Mouse (Mus musculus) CH12.LX (cell line): ENCODE measurements around the gene Celf2. TPM values are rescaled to one million over a fixed set of nuclear protein-coding genes. Genes with fewer than 3 reads are reported as not detected.
A peak's percentile ranks its signal among the peaks of the same experiment; 100 is the strongest.

Experiments used
- DNase-seq: peaks from one replicate; pipeline ENCODE4 v3.0.0-alpha.2; 2013; ENCODE audit errors: extremely low read depth
- H3K27ac ChIP-seq: 2 replicates; pipeline ENCODE4 v1.5.1; 2012; ENCODE audit warnings: low read depth, mild to moderate bottlenecking, control low read depth, moderate library complexity; ENCODE audit not compliant: insufficient read depth
- H3K27me3 ChIP-seq: replicated peaks from 2 replicates; pipeline ENCODE3; 2012; ENCODE audit warnings: inconsistent platforms
- H3K36me3 ChIP-seq, 2 experiments: replicated peaks in 1 of 2; 2 replicates each; pipeline versions ENCODE3 to v1.6.1; 2012; ENCODE audit warnings: inconsistent platforms in 1 of 2, low read length in 1 of 2, mild to moderate bottlenecking in 1 of 2, mixed read lengths in 1 of 2, moderate library complexity in 1 of 2; ENCODE audit not compliant: control insufficient read depth in 1 of 2, insufficient read depth in 1 of 2
- H3K4me1 ChIP-seq, 2 experiments: 2 replicates each; pipeline ENCODE4 v1.6.1; 2012; ENCODE audit warnings: inconsistent platforms in 1 of 2, moderate library complexity in 1 of 2; ENCODE audit not compliant: insufficient read depth in 2 of 2, control insufficient read depth in 1 of 2
- H3K4me2 ChIP-seq: 2 replicates; pipeline ENCODE4 v1.6.1; 2012; ENCODE audit warnings: low read depth, mild to moderate bottlenecking, control low read depth; ENCODE audit not compliant: poor library complexity, insufficient read depth, severe bottlenecking
- H3K4me3 ChIP-seq, 3 experiments: fragments of 150-350 bp in 1 of 3; sonication (generic) in 1 of 3; replicated peaks in 1 of 3; 2 replicates each; pipeline versions ENCODE3 to v1.5.1; 2011 to 2012; ENCODE audit warnings: low read depth in 2 of 3, low read length in 2 of 3, mild to moderate bottlenecking in 2 of 3, moderate library complexity in 2 of 3, control low read depth in 1 of 3, improper control_type of control experiment in 1 of 3, inconsistent platforms in 1 of 3, mixed read lengths in 1 of 3; ENCODE audit not compliant: poor library complexity in 1 of 3
- H3K79me2 ChIP-seq: replicated peaks from 2 replicates; pipeline ENCODE4 v1.6.1; 2012; ENCODE audit warnings: mild to moderate bottlenecking, moderate library complexity; ENCODE audit not compliant: control insufficient read depth, poor library complexity, insufficient read depth, severe bottlenecking; ENCODE audit errors: extremely low read depth
- H3K9ac ChIP-seq: 2 replicates; pipeline ENCODE4 v1.6.1; 2012; ENCODE audit warnings: low read depth, mild to moderate bottlenecking, control low read depth, moderate library complexity; ENCODE audit not compliant: insufficient read depth
- H3K9me3 ChIP-seq: replicated peaks from 2 replicates; pipeline ENCODE3; 2012; ENCODE audit warnings: low read length, inconsistent platforms, mixed read lengths
- BHLHE40 ChIP-seq: IDR thresholded peaks from 2 replicates; pipeline ENCODE4 v1.6.1; 2011; ENCODE audit warnings: mild to moderate bottlenecking, low read depth, low read length, improper control_type of control experiment
- CTCF ChIP-seq, 2 experiments: IDR thresholded peaks in 1 of 2; conservative IDR thresholded peaks in 1 of 2; 2 replicates each; pipeline ENCODE4 v1.5.1; 2011 to 2012; ENCODE audit warnings: low read depth in 2 of 2, low read length in 2 of 2, improper control_type of control experiment in 1 of 2, inconsistent platforms in 1 of 2, mild to moderate bottlenecking in 1 of 2, moderate library complexity in 1 of 2
- ELF1 ChIP-seq: IDR thresholded peaks from 2 replicates; pipeline ENCODE4 v1.6.1; 2014; ENCODE audit warnings: low read depth, mild to moderate bottlenecking, inconsistent platforms, low read length, improper control_type of control experiment
- EP300 ChIP-seq: IDR thresholded peaks from 2 replicates; pipeline ENCODE4 v1.6.1; 2011; ENCODE audit warnings: low read length, improper control_type of control experiment
- ETS1 ChIP-seq: conservative IDR thresholded peaks from 2 replicates; pipeline ENCODE4 v1.6.1; 2012; ENCODE audit warnings: low read depth, mild to moderate bottlenecking, inconsistent platforms, low read length, improper control_type of control experiment, moderate library complexity
- IRF4 ChIP-seq: IDR thresholded peaks from 2 replicates; pipeline ENCODE4 v1.6.1; 2014; ENCODE audit warnings: low read depth, mild to moderate bottlenecking, inconsistent platforms, low read length, improper control_type of control experiment
- JUN ChIP-seq: IDR thresholded peaks from 2 replicates; pipeline ENCODE4 v1.6.1; 2011; ENCODE audit warnings: low read depth, mild to moderate bottlenecking, low read length, improper control_type of control experiment, moderate library complexity; ENCODE audit not compliant: insufficient read depth
- KAT2A ChIP-seq: IDR thresholded peaks from 2 replicates; pipeline ENCODE4 v1.6.1; 2012; ENCODE audit warnings: low read length, improper control_type of control experiment, inconsistent platforms; ENCODE audit not compliant: insufficient replicate concordance
- MAFK ChIP-seq: IDR thresholded peaks from 2 replicates; pipeline ENCODE4 v1.6.1; 2011; ENCODE audit warnings: low read length, improper control_type of control experiment; ENCODE audit not compliant: insufficient replicate concordance
- MAX ChIP-seq: IDR thresholded peaks from 2 replicates; pipeline ENCODE4 v1.6.1; 2011; ENCODE audit warnings: low read length, improper control_type of control experiment
- MAZ ChIP-seq: IDR thresholded peaks from 2 replicates; pipeline ENCODE4 v1.6.1; 2012; ENCODE audit warnings: low read depth, mild to moderate bottlenecking, inconsistent platforms, low read length, improper control_type of control experiment, moderate library complexity
- MEF2A ChIP-seq: IDR thresholded peaks from 2 replicates; pipeline ENCODE4 v1.6.1; 2014; ENCODE audit warnings: low read depth, mild to moderate bottlenecking, inconsistent platforms, low read length, improper control_type of control experiment, borderline replicate concordance
- NRF1 ChIP-seq: IDR thresholded peaks from 2 replicates; pipeline ENCODE4 v1.6.1; 2014; ENCODE audit warnings: low read depth, mild to moderate bottlenecking, inconsistent platforms, low read length, improper control_type of control experiment, moderate library complexity
- PAX5 ChIP-seq: IDR thresholded peaks from 2 replicates; pipeline ENCODE4 v1.6.1; 2012; ENCODE audit warnings: low read length, inconsistent platforms, mixed read lengths
- POLR2A ChIP-seq: IDR thresholded peaks from 2 replicates; pipeline ENCODE4 v1.6.1; 2011; ENCODE audit warnings: low read depth, mild to moderate bottlenecking, improper control_type of control experiment, low read length
- TBP ChIP-seq: conservative IDR thresholded peaks from 2 replicates; pipeline ENCODE4 v1.6.1; 2011; ENCODE audit warnings: low read depth, low read length, improper control_type of control experiment
- TCF12 ChIP-seq: IDR thresholded peaks from 2 replicates; pipeline ENCODE4 v1.6.1; 2014; ENCODE audit warnings: low read depth, mild to moderate bottlenecking, inconsistent platforms, low read length, improper control_type of control experiment
- ZNF384 ChIP-seq: IDR thresholded peaks from 2 replicates; pipeline ENCODE4 v1.6.1; 2012; ENCODE audit warnings: low read depth, low read length, improper control_type of control experiment, inconsistent platforms
- dilution Hi-C: fragments of 300-500 bp; cut with MboI; formaldehyde crosslinking; loops from 2 replicates; pipeline ENCODE4 v1.14.3; 2020; ENCODE audit warnings: low sequenced_read_pairs; ENCODE audit not compliant: extremely low pct_unique_long_range_greater_than_20kb, extremely low pct_ligation_motif_present
- in situ Hi-C: fragments of 300-500 bp; cut with MboI; formaldehyde crosslinking; loops from 3 replicates; pipeline ENCODE4 v1.14.3; 2019; ENCODE audit warnings: low sequenced_read_pairs, low pct_ligation_motif_present, low pct_unique_long_range_greater_than_20kb, mixed read lengths
- polyA plus RNA-seq: library from polyadenylated mRNA; unstranded; fragments of >175 nt; gene quantifications from 2 replicates; pipeline ENCODE4 v1.2.1, GENCODE M21; 2012; ENCODE audit warnings: low read depth; ENCODE audit not compliant: insufficient read length
- total RNA-seq, 2 experiments: library from RNA; depleted of rRNA; stranded (reverse); fragments of 300-350 nt in 1 of 2; fragments of >200 nt in 1 of 2; gene quantifications; 2 replicates each; pipeline ENCODE4 v1.2.3; 2012 to 2014

Gene Celf2
- total and polyA plus RNA-seq, 3 experiments: 51.0 to 143 (median 103) TPM

- Histone ChIP-seq H3K36me3 (no peaks in the 10 kb centered on the region), H3K9me3 (no peaks in the 10 kb centered on the region), H3K27me3 (no peaks in the 10 kb centered on the region), H3K79me2 (no peaks in the 10 kb centered on the region), H3K4me2 (no peak overlapping the region), H3K4me3 (no peak overlapping the region), H3K9ac (no peak overlapping the region), H3K27ac (no peak overlapping the region), H3K4me1 (peaks cover 0 to 14% of the 10 kb centered on the region in 2 experiments; a peak in 2 of 4 replicates)
- peak; percentile 72 for DNase-seq
- dilution Hi-C loops (no loop called here), in situ Hi-C loops (no loop called here)
- TF ChIP-seq EP300: peak; percentile 50; the same call in 1 of the 2 replicates
- no peak for TF ChIP-seq ZNF384
- TF ChIP-seq IRF4: no peak
- no peak for TF ChIP-seq TCF12
- peak; percentile 47; the same call in 1 of the 2 replicates for TF ChIP-seq ETS1
- no peak for TF ChIP-seq CTCF (conservative IDR thresholded peaks at IDR 0.05 in 1 of 2, IDR thresholded peaks at IDR 0.05 in 1 of 2; ENCODE audit: low read depth in 2 of 2, low read length in 2 of 2)
- TF ChIP-seq TBP: no peak
- no peak for TF ChIP-seq KAT2A
- TF ChIP-seq MAX: no peak
- no peak for TF ChIP-seq ELF1
- TF ChIP-seq BHLHE40: no peak
- TF ChIP-seq MEF2A: no peak
Measured at GRCm38 (mm10) chr2:7013126-7013525, 496.2 kb downstream of the Celf2 start.

- Histone ChIP-seq H3K9me3 (no peaks in the 10 kb centered on the region), H3K4me1 (peaks cover 0 to 4% of the 10 kb centered on the region in 2 experiments; a peak in 2 of 4 replicates), H3K36me3 (no peaks in the 10 kb centered on the region), H3K27me3 (no peaks in the 10 kb centered on the region), H3K9ac (no peak overlapping the region), H3K27ac (no peak overlapping the region), H3K4me3 (no peak overlapping the region), H3K79me2 (no peaks in the 10 kb centered on the region), H3K4me2 (no peak overlapping the region)
- TF ChIP-seq POLR2A (no peak), PAX5 (no peak), JUN (no peak), MAFK (no peak), NRF1 (no peak), MAZ (no peak), BHLHE40 (no peak)
- in situ Hi-C loops: no loop called here
- dilution Hi-C loops: no loop called here
- DNase-seq: no peak
Measured at GRCm38 (mm10) chr2:7006816-7007215, 502.5 kb downstream of the Celf2 start.
